Mouse (Mus musculus) ES-E14 (cell line): ENCODE data around the gene Mcm3ap. TPM values are rescaled to one million over a fixed set of nuclear protein-coding genes. Genes with fewer than 3 reads are reported as not detected.

ENCODE experiments used
- DNase-seq: peaks from one replicate; pipeline ENCODE4 v3.0.0-alpha.2; 2013; ENCODE audit warnings: low read depth, low spot score
- H3K27ac ChIP-seq: 2 replicates; pipeline ENCODE4 v1.5.1; 2012; ENCODE audit warnings: low read depth, mild to moderate bottlenecking, low read length, moderate library complexity, mixed read lengths; ENCODE audit not compliant: poor library complexity, insufficient read depth, severe bottlenecking
- H3K36me3 ChIP-seq: 2 replicates; pipeline ENCODE4 v1.6.1; 2012; ENCODE audit warnings: mild to moderate bottlenecking, low read length, moderate library complexity, mixed read lengths; ENCODE audit not compliant: control insufficient read depth, poor library complexity, insufficient read depth, severe bottlenecking
- H3K4me1 ChIP-seq, 2 experiments: fragments of 150-350 bp in 1 of 2; sonication (generic) in 1 of 2; 2 replicates each; pipeline ENCODE4 v1.6.1; 2012; ENCODE audit warnings: low read length in 2 of 2, mild to moderate bottlenecking in 1 of 2, mixed read lengths in 1 of 2; ENCODE audit not compliant: control insufficient read depth in 2 of 2, insufficient read depth in 2 of 2, poor library complexity in 1 of 2
- H3K4me3 ChIP-seq, 2 experiments: fragments of 150-350 bp in 1 of 2; sonication (generic) in 1 of 2; 2 replicates each; pipeline ENCODE4 v1.5.1; 2012; ENCODE audit warnings: low read length in 2 of 2, low read depth in 1 of 2, mild to moderate bottlenecking in 1 of 2, mixed read lengths in 1 of 2; ENCODE audit not compliant: insufficient read depth in 1 of 2, poor library complexity in 1 of 2, severe bottlenecking in 1 of 2
- H3K9ac ChIP-seq: 2 replicates; pipeline ENCODE4 v1.6.1; 2012; ENCODE audit warnings: low read depth, mild to moderate bottlenecking, low read length, mixed read lengths; ENCODE audit not compliant: poor library complexity, insufficient read depth, severe bottlenecking
- H3K9me3 ChIP-seq: fragments of 150-350 bp; sonication (generic); 2 replicates; pipeline ENCODE4 v1.6.1; 2012; ENCODE audit warnings: low read depth, mild to moderate bottlenecking, low read length; ENCODE audit not compliant: control insufficient read depth, insufficient read depth
- CHD2 ChIP-seq: IDR thresholded peaks from 2 replicates; pipeline ENCODE4 v1.6.1; 2014; ENCODE audit warnings: mild to moderate bottlenecking, low read depth, low read length, inconsistent platforms
- HCFC1 ChIP-seq: IDR thresholded peaks from 2 replicates; pipeline ENCODE4 v1.6.1; 2012; ENCODE audit warnings: low read length, inconsistent platforms, borderline replicate concordance; ENCODE audit not compliant: insufficient read depth
- MAFK ChIP-seq: IDR thresholded peaks from 2 replicates; pipeline ENCODE4 v1.6.1; 2014; ENCODE audit warnings: mild to moderate bottlenecking, low read depth, low read length, inconsistent platforms; ENCODE audit not compliant: insufficient read depth
- ZC3H11A ChIP-seq: IDR thresholded peaks from 2 replicates; pipeline ENCODE4 v1.6.1; 2012; ENCODE audit warnings: low read depth, mild to moderate bottlenecking, inconsistent platforms, low read length, borderline replicate concordance
- ZNF384 ChIP-seq: IDR thresholded peaks from 2 replicates; pipeline ENCODE4 v1.6.1; 2012; ENCODE audit warnings: low read depth, low read length, inconsistent platforms
- in situ Hi-C, 2 experiments: fragments of 600-800 bp; cut with MboI; formaldehyde crosslinking; loops; one replicate each; pipeline ENCODE4 v1.15.1; 2025; ENCODE audit warnings: low sequenced_read_pairs in 2 of 2, inconsistent platforms in 1 of 2; ENCODE audit not compliant: unreplicated experiment in 2 of 2
- total RNA-seq: library from RNA; depleted of rRNA; stranded (reverse); fragments of 300-350 nt; gene quantifications from 2 replicates; pipeline ENCODE4 v1.2.3, GENCODE M21; 2012

Gene Mcm3ap
- total RNA-seq, 1 experiment: 94.6 TPM

- Histone ChIP-seq H3K36me3 (no peaks in the 10 kb centered on the region), H3K9ac (no peak within 1 kb of the TSS), H3K27ac (no peak within 1 kb of the TSS), H3K4me1 (peaks cover 0 to 3% of the 10 kb centered on the region in 2 experiments; a peak in 1 of 4 replicates), H3K4me3 (no peak within 1 kb of the TSS), H3K9me3 (no peaks in the 10 kb centered on the region)
- in situ Hi-C loops: no loop called here
- no peak for TF ChIP-seq HCFC1
- TF ChIP-seq CHD2: no peak
- TF ChIP-seq ZNF384: no peak
- no peak for TF ChIP-seq MAFK
- no peak for TF ChIP-seq ZC3H11A
- no peak for DNase-seq
Measured at GRCm38 (mm10) chr10:76448851-76449250, 19.9 kb upstream of the Mcm3ap start, which contains the start of gene 2610028H24Rik. Gene 2610028H24Rik (plus strand): TSS chr10:76449081.

GRCm38 (mm10) chr10:76455289-76455688 lies 13.4 kb upstream of the Mcm3ap start:
- in situ Hi-C loops: no loop called here
- Histone ChIP-seq H3K4me3 (no peak overlapping the region), H3K4me1 (no peaks in the 10 kb centered on the region; a peak in 1 of 4 replicates), H3K9me3 (no peaks in the 10 kb centered on the region), H3K36me3 (no peaks in the 10 kb centered on the region), H3K9ac (no peak overlapping the region), H3K27ac (no peak overlapping the region)
- TF ChIP-seq ZNF384: no peak
- TF ChIP-seq HCFC1: no peak
- no peak for TF ChIP-seq MAFK
- TF ChIP-seq CHD2: no peak
- TF ChIP-seq ZC3H11A: no peak
- peak; percentile 38 for DNase-seq

GRCm38 (mm10) chr10:76461255-76461654 lies 7.5 kb upstream of the Mcm3ap start:
- no peak overlapping the region for H3K4me3 ChIP-seq
- no peaks in the 10 kb centered on the region for H3K4me1 ChIP-seq
- no peaks in the 10 kb centered on the region for H3K36me3 ChIP-seq
- no peak overlapping the region for H3K27ac ChIP-seq
- H3K9me3 ChIP-seq: no peaks in the 10 kb centered on the region
- TF ChIP-seq MAFK: no peak
- TF ChIP-seq ZC3H11A: no peak
- no peak for TF ChIP-seq CHD2
- TF ChIP-seq ZNF384: no peak
- no peak for TF ChIP-seq HCFC1
- no peak overlapping the region for H3K9ac ChIP-seq
- DNase-seq: no peak
- in situ Hi-C loops: no loop called here

- H3K9me3 ChIP-seq: no peaks in the 10 kb centered on the region
- DNase-seq: no peak
- in situ Hi-C loops: no loop called here
- peak overlapping the region in 1 of 2 experiments; percentile 53; a peak in 2 of 4 replicates for H3K4me3 ChIP-seq
- H3K27ac ChIP-seq: no peak overlapping the region
- H3K36me3 ChIP-seq: no peaks in the 10 kb centered on the region
- H3K9ac ChIP-seq: no peak overlapping the region
- no peak for TF ChIP-seq MAFK
- no peak for TF ChIP-seq CHD2
- no peak for TF ChIP-seq HCFC1
- no peak for TF ChIP-seq ZC3H11A
- no peak for TF ChIP-seq ZNF384
- H3K4me1 ChIP-seq: no peaks in the 10 kb centered on the region
Measured at GRCm38 (mm10) chr10:76462312-76462711, 6.4 kb upstream of the Mcm3ap start.

- H3K36me3 ChIP-seq: no peaks in the 10 kb centered on the region
- no peak for DNase-seq
- H3K9me3 ChIP-seq: no peaks in the 10 kb centered on the region
- no peaks in the 10 kb centered on the region; a peak in 1 of 4 replicates for H3K4me1 ChIP-seq
- no peak for TF ChIP-seq ZNF384
- TF ChIP-seq MAFK: no peak
- no peak for TF ChIP-seq ZC3H11A
- no peak for TF ChIP-seq CHD2
- TF ChIP-seq HCFC1: no peak
- peak overlapping the region; percentile 53 to 59 for H3K4me3 ChIP-seq
- H3K9ac ChIP-seq: peak overlapping the region; percentile 53; the same call in 1 of the 2 replicates
- in situ Hi-C loops: no loop called here
- no peak overlapping the region for H3K27ac ChIP-seq
Measured at GRCm38 (mm10) chr10:76462721-76463120, 6.0 kb upstream of the Mcm3ap start.
